Mouse (Mus musculus) mammary gland, adult 2 months (tissue): ENCODE data around the gene Olfr223. TPM values are rescaled to one million over a fixed set of nuclear protein-coding genes. Genes with fewer than 3 reads are reported as not detected.

Source experiments
- polyA plus RNA-seq: library from polyadenylated mRNA; depleted of rRNA; stranded (reverse); fragments of >200 nt; gene quantifications from 2 replicates; pipeline ENCODE4 v1.2.3, GENCODE M21; 2012; ENCODE audit warnings: low replicate concordance; rRNA removed

Gene Olfr223
- polyA plus RNA-seq: not detected in 2 replicates

GRCm38 (mm10) chr11:59593189-59593588 is at the start of gene Olfr223:
Gene Olfr223, minus strand, starts transcription at chr11:59593289.

GRCm38 (mm10) chr11:59576135-59576534 is 17.0 kb downstream of the Olfr223 start, which contains the start of gene Olfr222:
Gene Olfr222, minus strand, starts transcription at chr11:59576235.

GRCm38 (mm10) chr11:59541324-59541723 is 51.8 kb downstream of the Olfr223 start, which contains the start of gene Nlrp3:
Gene Nlrp3, plus strand, starts transcription at chr11:59541568.

Other genes with a start within 250 kb of the Olfr223 start
- not detected in 2 replicates for gene Prss38, start 217.6 kb downstream of the Olfr223 start, polyA plus RNA-seq
- 5.9 and 6.2 TPM in 2 replicates for gene Jmjd4, start 143.2 kb downstream of the Olfr223 start, polyA plus RNA-seq
- gene Snap47, start 142.1 kb downstream of the Olfr223 start, polyA plus RNA-seq: 31.1 and 54.7 TPM in 2 replicates
- 0.39 and 1.1 TPM in 2 replicates for gene Zfp867, start 120.8 kb downstream of the Olfr223 start, polyA plus RNA-seq
- gene Zkscan17, start 66.5 kb downstream of the Olfr223 start, polyA plus RNA-seq: 10.5 and 11.7 TPM in 2 replicates
- 0.73 and 0.83 TPM in 2 replicates for gene Nlrp3, start 51.7 kb downstream of the Olfr223 start, polyA plus RNA-seq
- gene Olfr222, start 17.1 kb downstream of the Olfr223 start, polyA plus RNA-seq: not detected in 2 replicates
- gene Mprip, start 68.0 kb upstream of the Olfr223 start, polyA plus RNA-seq: 81.1 and 126 TPM in 2 replicates
- 1.2 and 1.3 TPM in 2 replicates for gene Pld6, start 194.4 kb upstream of the Olfr223 start, polyA plus RNA-seq
- gene Flcn, start 216.7 kb upstream of the Olfr223 start, polyA plus RNA-seq: 58.6 and 69.3 TPM in 2 replicates
- 28.2 and 39.1 TPM in 2 replicates for gene Nt5m, start 246.2 kb upstream of the Olfr223 start, polyA plus RNA-seq
- gene Cops3, start 246.5 kb upstream of the Olfr223 start, polyA plus RNA-seq: 10.5 and 28.6 TPM in 2 replicates